Mouse (Mus musculus): ENCODE results near the gene Cyp2c54. TPM values are rescaled to one million over a fixed set of nuclear protein-coding genes. Genes with fewer than 3 reads are reported as not detected.
"Not testable (repeated sequence)": the region's sequence is repeated elsewhere in the genome, so short reads cannot be mapped to it uniquely, and the experiment has no call there.

Gene Cyp2c54
- not detected in 2 replicates for polyA plus RNA-seq (2014; fragmentation: Nextera tagmentation; extraction: Ambion mirVana)

- no peak within 1 kb of the TSS for H3K9ac ChIP-seq (ENCODE audit: low read length)
- no peaks in the 10 kb centered on the region for H3K9me3 ChIP-seq (ENCODE audit: control insufficient read depth, low read length)
- no peak within 1 kb of the TSS for H3K4me2 ChIP-seq (ENCODE audit: low read length)
- H3K36me3 ChIP-seq (ENCODE audit: control insufficient read depth, insufficient read depth, low read length) = no peaks in the 10 kb centered on the region
- no peak within 1 kb of the TSS for H3K27ac ChIP-seq (replicated peaks in 1 of 2; ENCODE audit: control insufficient read depth in 1 of 2, insufficient read depth in 1 of 2, low read depth in 2 of 2, low read length in 2 of 2)
- H3K27me3 ChIP-seq (ENCODE audit: control insufficient read depth, insufficient read depth, low read length) = no peaks in the 10 kb centered on the region
- no peak within 1 kb of the TSS for H3K4me3 ChIP-seq (ENCODE audit: control insufficient read depth in 1 of 2, insufficient read depth in 1 of 2, low read depth in 1 of 2, low read length in 2 of 2)
- no peak for ATAC-seq (ENCODE audit: insufficient number of reproducible peaks, insufficient read depth, low FRiP score, low read depth)
- H3K4me1 ChIP-seq (ENCODE audit: control insufficient read depth in 2 of 2, insufficient read depth in 2 of 2, low read length in 2 of 2) = no peaks in the 10 kb centered on the region
Measured at GRCm38 (mm10) chr19:40073701-40074100, at the start of gene Cyp2c54. Gene Cyp2c54, minus strand, starts transcription at chr19:40073827.

- not testable (repeated sequence) for H3K27ac ChIP-seq (replicated peaks in 1 of 2; ENCODE audit: control insufficient read depth in 1 of 2, insufficient read depth in 1 of 2, low read depth in 2 of 2, low read length in 2 of 2); H3K4me3 ChIP-seq (ENCODE audit: control insufficient read depth in 1 of 2, insufficient read depth in 1 of 2, low read depth in 1 of 2, low read length in 2 of 2); H3K9ac ChIP-seq (ENCODE audit: low read length); H3K4me2 ChIP-seq (ENCODE audit: low read length); H3K27me3 ChIP-seq (ENCODE audit: control insufficient read depth, insufficient read depth, low read length); H3K4me1 ChIP-seq (ENCODE audit: control insufficient read depth in 2 of 2, insufficient read depth in 2 of 2, low read length in 2 of 2); H3K9me3 ChIP-seq (ENCODE audit: control insufficient read depth, low read length); ATAC-seq (ENCODE audit: insufficient number of reproducible peaks, insufficient read depth, low FRiP score, low read depth); H3K36me3 ChIP-seq (ENCODE audit: control insufficient read depth, insufficient read depth, low read length)
- WGBS = 77% methylated on average over 13 of the region's 13 CpGs
Measured at GRCm38 (mm10) chr19:40119624-40120023, 46.0 kb upstream of the Cyp2c54 start.

- 63% methylated on average over 3 of the region's 3 CpGs for WGBS
Measured at GRCm38 (mm10) chr19:40091111-40091510, 17.5 kb upstream of the Cyp2c54 start.

GRCm38 (mm10) chr19:40089421-40089820, 15.8 kb upstream of the Cyp2c54 start, which contains the start of gene Cyp2c50:
Gene Cyp2c50, plus strand, starts transcription at chr19:40089688.
- not testable (repeated sequence) for H3K9me3 ChIP-seq (ENCODE audit: control insufficient read depth, low read length); ATAC-seq (ENCODE audit: insufficient number of reproducible peaks, insufficient read depth, low FRiP score, low read depth); H3K9ac ChIP-seq (ENCODE audit: low read length)

More at GRCm38 (mm10) chr19:40091111-40091510, 17.5 kb upstream of the Cyp2c54 start:
- Histone ChIP-seq H3K9ac (ENCODE audit: low read length) (no peak overlapping the region), H3K4me1 (ENCODE audit: control insufficient read depth in 2 of 2, insufficient read depth in 2 of 2, low read length in 2 of 2) (no peaks in the 10 kb centered on the region), H3K27ac (replicated peaks in 1 of 2; ENCODE audit: control insufficient read depth in 1 of 2, insufficient read depth in 1 of 2, low read depth in 2 of 2, low read length in 2 of 2) (no peak overlapping the region), H3K27me3 (ENCODE audit: control insufficient read depth, insufficient read depth, low read length) (no peaks in the 10 kb centered on the region), H3K4me2 (ENCODE audit: low read length) (no peak overlapping the region), H3K4me3 (ENCODE audit: control insufficient read depth in 1 of 2, insufficient read depth in 1 of 2, low read depth in 1 of 2, low read length in 2 of 2) (no peak overlapping the region), H3K36me3 (ENCODE audit: control insufficient read depth, insufficient read depth, low read length) (no peaks in the 10 kb centered on the region), H3K9me3 (ENCODE audit: control insufficient read depth, low read length) (no peaks in the 10 kb centered on the region)
- ATAC-seq (ENCODE audit: insufficient number of reproducible peaks, insufficient read depth, low FRiP score, low read depth) = no peak

GRCm38 (mm10) chr19:40088381-40088780, 14.8 kb upstream of the Cyp2c54 start:
- H3K4me3 ChIP-seq (ENCODE audit: control insufficient read depth in 1 of 2, insufficient read depth in 1 of 2, low read depth in 1 of 2, low read length in 2 of 2) = no peak overlapping the region
- 86% methylated on average over 1 of the region's 1 CpGs for WGBS

More at GRCm38 (mm10) chr19:40089421-40089820, 15.8 kb upstream of the Cyp2c54 start, which contains the start of gene Cyp2c50:
- H3K4me1 ChIP-seq (ENCODE audit: control insufficient read depth in 2 of 2, insufficient read depth in 2 of 2, low read length in 2 of 2); H3K27me3 ChIP-seq (ENCODE audit: control insufficient read depth, insufficient read depth, low read length); H3K4me2 ChIP-seq (ENCODE audit: low read length); H3K36me3 ChIP-seq (ENCODE audit: control insufficient read depth, insufficient read depth, low read length); H3K4me3 ChIP-seq (ENCODE audit: control insufficient read depth in 1 of 2, insufficient read depth in 1 of 2, low read depth in 1 of 2, low read length in 2 of 2); H3K27ac ChIP-seq (replicated peaks in 1 of 2; ENCODE audit: control insufficient read depth in 1 of 2, insufficient read depth in 1 of 2, low read depth in 2 of 2, low read length in 2 of 2): not testable (repeated sequence)
- WGBS = 97% methylated on average over 1 of the region's 1 CpGs

GRCm38 (mm10) chr19:39992140-39992539, 81.5 kb downstream of the Cyp2c54 start, which contains the start of gene Cyp2c37:
Gene Cyp2c37, plus strand, starts transcription at chr19:39992424.
- H3K4me1 ChIP-seq (ENCODE audit: control insufficient read depth in 2 of 2, insufficient read depth in 2 of 2, low read length in 2 of 2); H3K4me3 ChIP-seq (ENCODE audit: control insufficient read depth in 1 of 2, insufficient read depth in 1 of 2, low read depth in 1 of 2, low read length in 2 of 2); H3K9me3 ChIP-seq (ENCODE audit: control insufficient read depth, low read length); H3K9ac ChIP-seq (ENCODE audit: low read length); H3K4me2 ChIP-seq (ENCODE audit: low read length); H3K36me3 ChIP-seq (ENCODE audit: control insufficient read depth, insufficient read depth, low read length); H3K27ac ChIP-seq (replicated peaks in 1 of 2; ENCODE audit: control insufficient read depth in 1 of 2, insufficient read depth in 1 of 2, low read depth in 2 of 2, low read length in 2 of 2); H3K27me3 ChIP-seq (ENCODE audit: control insufficient read depth, insufficient read depth, low read length); ATAC-seq (ENCODE audit: insufficient number of reproducible peaks, insufficient read depth, low FRiP score, low read depth): not testable (repeated sequence)
- 95% methylated on average over 1 of the region's 1 CpGs for WGBS

More at GRCm38 (mm10) chr19:40088381-40088780, 14.8 kb upstream of the Cyp2c54 start:
- no peaks in the 10 kb centered on the region for H3K4me1 ChIP-seq (ENCODE audit: control insufficient read depth in 2 of 2, insufficient read depth in 2 of 2, low read length in 2 of 2)
- no peak overlapping the region for H3K4me2 ChIP-seq (ENCODE audit: low read length)
- no peak overlapping the region for H3K27ac ChIP-seq (replicated peaks in 1 of 2; ENCODE audit: control insufficient read depth in 1 of 2, insufficient read depth in 1 of 2, low read depth in 2 of 2, low read length in 2 of 2)
- H3K9ac ChIP-seq (ENCODE audit: low read length) = no peak overlapping the region
- no peak for ATAC-seq (ENCODE audit: insufficient number of reproducible peaks, insufficient read depth, low FRiP score, low read depth)
- H3K9me3 ChIP-seq (ENCODE audit: control insufficient read depth, low read length) = no peaks in the 10 kb centered on the region
- H3K36me3 ChIP-seq (ENCODE audit: control insufficient read depth, insufficient read depth, low read length) = no peaks in the 10 kb centered on the region
- H3K27me3 ChIP-seq (ENCODE audit: control insufficient read depth, insufficient read depth, low read length) = no peaks in the 10 kb centered on the region

GRCm38 (mm10) chr19:39989471-39989870, 84.2 kb downstream of the Cyp2c54 start:
- 61% methylated on average over 2 of the region's 2 CpGs for WGBS
- H3K4me2 ChIP-seq (ENCODE audit: low read length) = no peak overlapping the region
- H3K36me3 ChIP-seq (ENCODE audit: control insufficient read depth, insufficient read depth, low read length) = no peaks in the 10 kb centered on the region
- no peaks in the 10 kb centered on the region for H3K9me3 ChIP-seq (ENCODE audit: control insufficient read depth, low read length)
- no peak overlapping the region for H3K4me3 ChIP-seq (ENCODE audit: control insufficient read depth in 1 of 2, insufficient read depth in 1 of 2, low read depth in 1 of 2, low read length in 2 of 2)
- ATAC-seq (ENCODE audit: insufficient number of reproducible peaks, insufficient read depth, low FRiP score, low read depth) = no peak
- no peak overlapping the region for H3K9ac ChIP-seq (ENCODE audit: low read length)
- no peaks in the 10 kb centered on the region for H3K27me3 ChIP-seq (ENCODE audit: control insufficient read depth, insufficient read depth, low read length)
- no peaks in the 10 kb centered on the region for H3K4me1 ChIP-seq (ENCODE audit: control insufficient read depth in 2 of 2, insufficient read depth in 2 of 2, low read length in 2 of 2)
- H3K27ac ChIP-seq (replicated peaks in 1 of 2; ENCODE audit: control insufficient read depth in 1 of 2, insufficient read depth in 1 of 2, low read depth in 2 of 2, low read length in 2 of 2) = no peak overlapping the region

All from heart, embryonic 14.5 days (tissue).